Mouse (Mus musculus): ENCODE measurements around the gene Syne1. TPM values are rescaled to one million over a fixed set of nuclear protein-coding genes. Genes with fewer than 3 reads are reported as not detected.

The Syne1 gene
- total and polyA plus RNA-seq, 3 experiments, result 5.3 to 6.8 TPM; not detected in 1

GRCm38 (mm10) chr10:5141471-5141870 is 409.8 kb downstream of the Syne1 start:
- H3K4me3 ChIP-seq (ENCODE audit: control insufficient read depth in 1 of 2, insufficient read depth in 1 of 2, low read depth in 2 of 2, low read length in 2 of 2), result no peak overlapping the region
- DNase-seq (ENCODE audit: low read depth, low spot score), result no peak
- no peaks in the 10 kb centered on the region for H3K4me1 ChIP-seq (ENCODE audit: control insufficient read depth in 1 of 2, insufficient read depth in 2 of 2, low read length in 2 of 2)
- H3K9ac ChIP-seq (ENCODE audit: control insufficient read depth, low read depth, low read length, poor library complexity, severe bottlenecking), result no peak overlapping the region
- peaks cover 0 to 1% of the 10 kb centered on the region in 2 experiments; a peak in 1 of 4 replicates for H3K36me3 ChIP-seq (ENCODE audit: control insufficient read depth in 1 of 2, insufficient read depth in 2 of 2, low read length in 2 of 2)
- no peaks in the 10 kb centered on the region for H3K9me3 ChIP-seq (replicated peaks; ENCODE audit: insufficient read depth, low read length)
- no peaks in the 10 kb centered on the region for H3K27me3 ChIP-seq (ENCODE audit: control insufficient read depth in 1 of 2, insufficient read depth in 2 of 2, low read length in 2 of 2)
- H3K27ac ChIP-seq (ENCODE audit: control insufficient read depth, low read depth, low read length), result no peak overlapping the region
- no peaks in the 10 kb centered on the region for H3K79me2 ChIP-seq (ENCODE audit: control insufficient read depth, insufficient read depth, low read length, poor library complexity)
- TF ChIP-seq USF2 (IDR thresholded peaks at IDR 0.05; ENCODE audit: borderline replicate concordance in 1 of 2, insufficient read depth in 1 of 2, low read depth in 1 of 2, low read length in 2 of 2) (no peak), RAD21 (IDR thresholded peaks at IDR 0.05; ENCODE audit: low read depth, low read length) (no peak), CHD2 (IDR thresholded peaks at IDR 0.05; ENCODE audit: low read length) (no peak), POLR2A (IDR thresholded peaks at IDR 0.05; ENCODE audit: control insufficient read depth in 1 of 2, insufficient read depth in 1 of 2, low read depth in 1 of 2, low read length in 2 of 2, poor library complexity in 1 of 2) (no peak), MAZ (IDR thresholded peaks at IDR 0.05; ENCODE audit: low read depth, low read length) (no peak), ZKSCAN1 (IDR thresholded peaks at IDR 0.05; ENCODE audit: low read depth, low read length) (no peak), MAFK (IDR thresholded peaks at IDR 0.05; ENCODE audit: borderline replicate concordance, low read depth, low read length) (no peak), TCF12 (IDR thresholded peaks at IDR 0.05; ENCODE audit: low read depth, low read length) (no peak)

GRCm38 (mm10) chr10:5139932-5140264 is 411.4 kb downstream of the Syne1 start:
- H3K4me3 ChIP-seq (ENCODE audit: control insufficient read depth in 1 of 2, insufficient read depth in 1 of 2, low read depth in 2 of 2, low read length in 2 of 2), result no peak overlapping the region
- no peak overlapping the region for H3K27ac ChIP-seq (ENCODE audit: control insufficient read depth, low read depth, low read length)
- TF ChIP-seq POLR2AphosphoS5 (IDR thresholded peaks at IDR 0.05; ENCODE audit: borderline replicate concordance, low read depth, low read length) (no peak), MYC (IDR thresholded peaks at IDR 0.05; ENCODE audit: low read depth, low read length) (no peak), ZC3H11A (IDR thresholded peaks at IDR 0.05; ENCODE audit: low read depth, low read length) (no peak), JUND (IDR thresholded peaks at IDR 0.05; ENCODE audit: low read depth, low read length) (no peak)
- H3K79me2 ChIP-seq (ENCODE audit: control insufficient read depth, insufficient read depth, low read length, poor library complexity), result no peaks in the 10 kb centered on the region
- H3K27me3 ChIP-seq (ENCODE audit: control insufficient read depth in 1 of 2, insufficient read depth in 2 of 2, low read length in 2 of 2), result no peaks in the 10 kb centered on the region
- DNase-seq (ENCODE audit: low read depth, low spot score), result no peak
- no peaks in the 10 kb centered on the region for H3K4me1 ChIP-seq (ENCODE audit: control insufficient read depth in 1 of 2, insufficient read depth in 2 of 2, low read length in 2 of 2)
- no peak overlapping the region for H3K9ac ChIP-seq (ENCODE audit: control insufficient read depth, low read depth, low read length, poor library complexity, severe bottlenecking)
- no peaks in the 10 kb centered on the region for H3K9me3 ChIP-seq (replicated peaks; ENCODE audit: insufficient read depth, low read length)
- H3K36me3 ChIP-seq (ENCODE audit: control insufficient read depth in 1 of 2, insufficient read depth in 2 of 2, low read length in 2 of 2), result peaks cover 0 to 1% of the 10 kb centered on the region in 2 experiments; a peak in 1 of 4 replicates

GRCm38 (mm10) chr10:5139246-5139931 is 411.9 kb downstream of the Syne1 start:
- peaks cover 0 to 1% of the 10 kb centered on the region in 2 experiments; a peak in 1 of 4 replicates for H3K36me3 ChIP-seq (ENCODE audit: control insufficient read depth in 1 of 2, insufficient read depth in 2 of 2, low read length in 2 of 2)

More at GRCm38 (mm10) chr10:5139246-5139931, 411.9 kb downstream of the Syne1 start:
- Histone ChIP-seq H3K79me2 (ENCODE audit: control insufficient read depth, insufficient read depth, low read length, poor library complexity) (no peaks in the 10 kb centered on the region), H3K4me1 (ENCODE audit: control insufficient read depth in 1 of 2, insufficient read depth in 2 of 2, low read length in 2 of 2) (no peaks in the 10 kb centered on the region), H3K9me3 (replicated peaks; ENCODE audit: insufficient read depth, low read length) (no peaks in the 10 kb centered on the region), H3K27me3 (ENCODE audit: control insufficient read depth in 1 of 2, insufficient read depth in 2 of 2, low read length in 2 of 2) (no peaks in the 10 kb centered on the region), H3K27ac (ENCODE audit: control insufficient read depth, low read depth, low read length) (no peak overlapping the region), H3K4me3 (ENCODE audit: control insufficient read depth in 1 of 2, insufficient read depth in 1 of 2, low read depth in 2 of 2, low read length in 2 of 2) (no peak overlapping the region), H3K9ac (ENCODE audit: control insufficient read depth, low read depth, low read length, poor library complexity, severe bottlenecking) (no peak overlapping the region)
- no peak for TF ChIP-seq MXI1 (IDR thresholded peaks at IDR 0.05; ENCODE audit: low read depth, low read length)
- TF ChIP-seq GABPA (IDR thresholded peaks at IDR 0.05; ENCODE audit: low read depth, low read length), result no peak
- TF ChIP-seq EP300 (IDR thresholded peaks at IDR 0.05; ENCODE audit: low read depth in 1 of 2, low read length in 2 of 2), result no peak
- TF ChIP-seq SIN3A (IDR thresholded peaks at IDR 0.05; ENCODE audit: low read length), result no peak
- TF ChIP-seq GATA1 (IDR thresholded peaks at IDR 0.05; ENCODE audit: low read depth, low read length), result no peak
- TF ChIP-seq JUND (IDR thresholded peaks at IDR 0.05; ENCODE audit: low read depth, low read length), result no peak
- no peak for TF ChIP-seq CHD2 (IDR thresholded peaks at IDR 0.05; ENCODE audit: low read length)
- DNase-seq (ENCODE audit: low read depth, low spot score), result no peak

Measured in MEL (cell line).